Mouse (Mus musculus): ENCODE measurements at regions not wholly inside any gene's neighbourhood (a gene's known extent, or its start where the extent isn't known, plus 50 kb on each side); places are given as distances from the start of the nearest gene placed in this dataset.
"Not testable (repeated sequence)": the region's sequence is repeated elsewhere in the genome, so short reads cannot be mapped to it uniquely, and the experiment has no call there.

- no peak for ATAC-seq (ENCODE audit: insufficient read depth, low read depth)
- no peaks in the 10 kb centered on the region for H3K27me3 ChIP-seq (ENCODE audit: control insufficient read depth, insufficient read depth, low read length)
- WGBS, result 80% methylated on average over 7 of the region's 7 CpGs
Measured at GRCm38 (mm10) chr7:73688451-73688850, 51.7 kb upstream of the Fam174b start.

GRCm38 (mm10) chr7:73686245-73686644 is 53.9 kb upstream of the Fam174b start:
- H3K27ac ChIP-seq (ENCODE audit: low read depth); H3K9ac ChIP-seq (replicated peaks; ENCODE audit: low read depth, low read length): not testable (repeated sequence)
- WGBS, result 87% methylated on average over 15 of the region's 17 CpGs

More at GRCm38 (mm10) chr7:73688451-73688850, 51.7 kb upstream of the Fam174b start:
- TF ChIP-seq CTCF (IDR thresholded peaks at IDR 0.05; ENCODE audit: low read depth) (no peak), EP300 (IDR thresholded peaks at IDR 0.05; ENCODE audit: low read depth) (no peak)
- no peak overlapping the region for H3K4me2 ChIP-seq (ENCODE audit: low read depth, low read length)
- no peak overlapping the region for H3K27ac ChIP-seq (ENCODE audit: low read depth)
- H3K4me1 ChIP-seq (ENCODE audit: control insufficient read depth, insufficient read depth), result 0 out of 2 replicates have a peak, but pooled peaks cover 2% of the 10 kb centered on the region
- H3K9ac ChIP-seq (replicated peaks; ENCODE audit: low read depth, low read length), result no peak overlapping the region
- no peak for DNase-seq (ENCODE audit: low spot score)
- H3K9me3 ChIP-seq (replicated peaks; ENCODE audit: control insufficient read depth, low read length), result no peaks in the 10 kb centered on the region
- H3K36me3 ChIP-seq (replicated peaks; ENCODE audit: control insufficient read depth, insufficient read depth, low read length), result no peaks in the 10 kb centered on the region
- no peak overlapping the region for H3K4me3 ChIP-seq (ENCODE audit: low read depth, low read length)

GRCm38 (mm10) chr7:73682756-73683155 is 57.3 kb upstream of the Fam174b start:
- H3K4me2 ChIP-seq (ENCODE audit: low read depth, low read length), result no peak overlapping the region

More at GRCm38 (mm10) chr7:73686245-73686644, 53.9 kb upstream of the Fam174b start:
- not testable (repeated sequence) for H3K27me3 ChIP-seq (ENCODE audit: control insufficient read depth, insufficient read depth, low read length); H3K36me3 ChIP-seq (replicated peaks; ENCODE audit: control insufficient read depth, insufficient read depth, low read length); H3K4me3 ChIP-seq (ENCODE audit: low read depth, low read length); H3K9me3 ChIP-seq (replicated peaks; ENCODE audit: control insufficient read depth, low read length); H3K4me1 ChIP-seq (ENCODE audit: control insufficient read depth, insufficient read depth); DNase-seq (ENCODE audit: low spot score); H3K4me2 ChIP-seq (ENCODE audit: low read depth, low read length); ATAC-seq (ENCODE audit: insufficient read depth, low read depth)

GRCm38 (mm10) chr7:73670598-73670997 is 69.5 kb upstream of the Fam174b start:
- no peak for DNase-seq (ENCODE audit: low spot score)
- no peak overlapping the region for H3K4me2 ChIP-seq (ENCODE audit: low read depth, low read length)
- TF ChIP-seq CTCF (IDR thresholded peaks at IDR 0.05; ENCODE audit: low read depth) (no peak), EP300 (IDR thresholded peaks at IDR 0.05; ENCODE audit: low read depth) (no peak)
- H3K36me3 ChIP-seq (replicated peaks; ENCODE audit: control insufficient read depth, insufficient read depth, low read length), result no peaks in the 10 kb centered on the region
- H3K27me3 ChIP-seq (ENCODE audit: control insufficient read depth, insufficient read depth, low read length), result no peaks in the 10 kb centered on the region; the same call in 1 of the 2 replicates
- WGBS, result 54% methylated on average over 4 of the region's 4 CpGs
- ATAC-seq (ENCODE audit: insufficient read depth, low read depth), result no peak
- H3K9ac ChIP-seq (replicated peaks; ENCODE audit: low read depth, low read length), result no peak overlapping the region
- H3K9me3 ChIP-seq (replicated peaks; ENCODE audit: control insufficient read depth, low read length), result no peaks in the 10 kb centered on the region
- H3K4me3 ChIP-seq (ENCODE audit: low read depth, low read length), result no peak overlapping the region
- no peak overlapping the region for H3K27ac ChIP-seq (ENCODE audit: low read depth)
- H3K4me1 ChIP-seq (ENCODE audit: control insufficient read depth, insufficient read depth), result no peaks in the 10 kb centered on the region

More at GRCm38 (mm10) chr7:73682756-73683155, 57.3 kb upstream of the Fam174b start:
- no peak overlapping the region for H3K9ac ChIP-seq (replicated peaks; ENCODE audit: low read depth, low read length)
- TF ChIP-seq CTCF (IDR thresholded peaks at IDR 0.05; ENCODE audit: low read depth), result no peak
- TF ChIP-seq EP300 (IDR thresholded peaks at IDR 0.05; ENCODE audit: low read depth), result no peak
- no peaks in the 10 kb centered on the region for H3K36me3 ChIP-seq (replicated peaks; ENCODE audit: control insufficient read depth, insufficient read depth, low read length)
- H3K4me1 ChIP-seq (ENCODE audit: control insufficient read depth, insufficient read depth), result no peaks in the 10 kb centered on the region
- DNase-seq (ENCODE audit: low spot score) (no peak), ATAC-seq (ENCODE audit: insufficient read depth, low read depth) (no peak)
- H3K27ac ChIP-seq (ENCODE audit: low read depth), result no peak overlapping the region
- H3K4me3 ChIP-seq (ENCODE audit: low read depth, low read length), result no peak overlapping the region
- H3K9me3 ChIP-seq (replicated peaks; ENCODE audit: control insufficient read depth, low read length), result no peaks in the 10 kb centered on the region
- 55% methylated on average over 5 of the region's 5 CpGs for WGBS
- H3K27me3 ChIP-seq (ENCODE audit: control insufficient read depth, insufficient read depth, low read length), result no peaks in the 10 kb centered on the region

GRCm38 (mm10) chr7:73668791-73669190 is 71.3 kb upstream of the Fam174b start:
- Histone ChIP-seq H3K4me3 (ENCODE audit: low read depth, low read length) (no peak overlapping the region), H3K4me2 (ENCODE audit: low read depth, low read length) (no peak overlapping the region), H3K9me3 (replicated peaks; ENCODE audit: control insufficient read depth, low read length) (no peaks in the 10 kb centered on the region), H3K4me1 (ENCODE audit: control insufficient read depth, insufficient read depth) (no peaks in the 10 kb centered on the region), H3K36me3 (replicated peaks; ENCODE audit: control insufficient read depth, insufficient read depth, low read length) (no peaks in the 10 kb centered on the region), H3K9ac (replicated peaks; ENCODE audit: low read depth, low read length) (no peak overlapping the region), H3K27me3 (ENCODE audit: control insufficient read depth, insufficient read depth, low read length) (peaks cover 2% of the 10 kb centered on the region; the same call in 1 of the 2 replicates), H3K27ac (ENCODE audit: low read depth) (no peak overlapping the region)
- no peak for ATAC-seq (ENCODE audit: insufficient read depth, low read depth)
- WGBS, result 56% methylated on average over 2 of the region's 2 CpGs
- DNase-seq (ENCODE audit: low spot score), result no peak
- TF ChIP-seq EP300 (IDR thresholded peaks at IDR 0.05; ENCODE audit: low read depth) (no peak), CTCF (IDR thresholded peaks at IDR 0.05; ENCODE audit: low read depth) (no peak)

Data from heart, postnatal 0 days (tissue).